Mouse (Mus musculus): Measurements from ENCODE around the gene Fam117a.

DNA sequence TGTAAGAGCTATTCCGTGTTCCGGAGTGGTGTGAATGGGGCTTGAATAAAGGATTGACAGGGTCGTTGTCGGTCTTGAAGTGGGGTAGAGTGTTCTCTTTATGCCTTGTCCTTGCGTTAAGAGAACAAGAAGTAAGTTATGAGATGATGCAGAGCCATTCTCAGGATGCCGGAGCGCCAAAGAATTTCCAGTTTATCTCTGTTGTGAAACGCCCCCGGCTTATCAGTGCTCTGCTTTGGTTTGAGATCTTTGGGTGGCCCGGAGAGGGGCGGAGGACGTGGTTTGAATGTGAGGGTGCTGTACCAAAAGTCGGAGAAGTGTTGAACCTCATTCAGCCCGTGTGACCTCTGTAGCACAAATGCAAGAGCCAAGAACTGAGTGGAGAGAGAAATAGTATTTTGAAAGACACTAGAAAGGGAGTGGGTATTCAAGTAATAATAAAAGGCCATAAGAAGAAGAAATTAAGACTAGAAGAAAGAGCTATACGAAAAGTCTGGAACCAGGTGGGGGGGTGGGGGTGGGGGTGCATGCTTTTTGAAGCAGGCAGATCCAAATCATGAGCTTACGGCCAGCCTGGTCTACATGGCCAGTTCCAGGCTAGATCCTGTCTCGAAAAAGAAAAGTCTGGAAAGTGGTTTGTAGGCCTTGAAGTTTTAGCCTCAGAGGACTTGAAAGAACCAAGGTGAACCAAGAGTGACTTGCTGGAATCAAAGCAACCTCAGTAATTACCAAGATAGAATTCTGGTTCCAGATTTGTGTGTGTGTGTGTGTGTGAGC is 26.0 kb upstream of the Fam117a start:
- no peak for TF ChIP-seq GATA1 (IDR thresholded peaks at IDR 0.05; ENCODE audit: borderline replicate concordance, low read length)
- no peak for TF ChIP-seq CTCF (IDR thresholded peaks at IDR 0.05; ENCODE audit: low read depth, low read length)
- TF ChIP-seq TAL1 (conservative IDR thresholded peaks at IDR 0.05; ENCODE audit: low read depth, low read length): no peak

All from G1E (cell line).